Mouse (Mus musculus) urinary bladder, postnatal 25 days (tissue): ENCODE results near the gene Cep89.

ENCODE experiments used
- DNase-seq: peaks from one replicate; pipeline ENCODE4 v3.0.0; 2022; ENCODE audit warnings: low spot score

Gene Cep89

DNA sequence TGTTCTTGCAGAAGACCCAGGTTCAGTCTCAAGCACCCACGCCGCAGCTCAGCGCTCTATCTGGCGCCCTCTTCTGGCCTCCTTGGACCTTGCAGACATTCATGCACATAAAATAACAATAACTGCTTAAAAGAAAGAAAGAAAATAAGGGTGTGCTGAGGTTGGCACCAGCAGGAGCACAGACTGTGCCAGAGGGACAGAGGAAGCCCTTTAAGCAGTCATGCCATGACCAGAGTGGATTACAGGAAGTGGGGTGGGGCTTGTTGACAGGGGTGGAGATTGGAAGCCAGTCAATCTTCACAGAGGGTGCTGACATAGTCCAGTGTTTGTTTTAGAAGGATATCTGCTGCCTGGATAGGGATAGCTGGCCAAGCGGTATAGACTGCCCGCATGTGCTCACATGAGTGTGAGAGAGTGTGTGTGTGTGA lies 10.3 kb upstream of the Cep89 start:
- no peak for DNase-seq

DNA sequence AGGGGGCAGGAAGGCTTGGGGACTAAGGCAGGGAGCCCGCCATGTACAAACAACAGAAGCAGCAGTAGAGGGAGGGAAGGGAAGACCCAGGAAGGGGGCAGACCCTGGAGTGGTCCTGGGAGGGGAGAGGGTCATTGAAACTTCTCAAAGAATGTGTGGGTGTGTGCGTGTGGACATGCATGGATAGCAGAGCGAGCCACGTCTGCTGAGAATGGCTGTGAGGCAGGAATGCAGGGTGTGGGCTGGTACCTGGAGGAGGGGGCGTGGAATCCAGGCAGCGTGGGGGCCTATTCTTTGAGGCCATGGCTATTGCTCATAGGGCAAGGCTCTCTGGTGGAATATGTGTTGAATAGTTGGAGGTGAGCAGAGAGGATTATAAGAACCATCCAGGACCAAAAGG lies 8.1 kb upstream of the Cep89 start:
- no peak for DNase-seq

DNA sequence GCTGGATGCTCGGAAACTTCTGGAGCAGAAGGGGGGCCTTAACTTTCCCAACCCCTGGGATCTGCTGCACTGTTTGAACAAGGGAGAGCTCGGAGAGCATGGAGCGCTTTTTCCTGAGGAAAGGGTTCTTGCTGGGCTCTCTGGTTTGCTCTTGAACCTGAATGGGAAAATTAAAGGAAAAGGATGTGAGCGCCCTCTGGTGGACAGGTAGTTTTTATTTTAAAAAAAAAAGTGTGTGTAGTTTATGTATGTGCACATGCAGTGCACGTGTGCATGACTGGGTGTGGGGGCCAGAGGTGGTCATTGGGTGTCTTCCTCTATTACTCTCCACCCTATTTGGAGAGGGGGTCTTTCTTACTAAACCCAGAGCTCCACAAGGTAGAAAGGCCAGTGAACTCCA lies 3.9 kb upstream of the Cep89 start:
- peak; percentile 48 for DNase-seq

DNA sequence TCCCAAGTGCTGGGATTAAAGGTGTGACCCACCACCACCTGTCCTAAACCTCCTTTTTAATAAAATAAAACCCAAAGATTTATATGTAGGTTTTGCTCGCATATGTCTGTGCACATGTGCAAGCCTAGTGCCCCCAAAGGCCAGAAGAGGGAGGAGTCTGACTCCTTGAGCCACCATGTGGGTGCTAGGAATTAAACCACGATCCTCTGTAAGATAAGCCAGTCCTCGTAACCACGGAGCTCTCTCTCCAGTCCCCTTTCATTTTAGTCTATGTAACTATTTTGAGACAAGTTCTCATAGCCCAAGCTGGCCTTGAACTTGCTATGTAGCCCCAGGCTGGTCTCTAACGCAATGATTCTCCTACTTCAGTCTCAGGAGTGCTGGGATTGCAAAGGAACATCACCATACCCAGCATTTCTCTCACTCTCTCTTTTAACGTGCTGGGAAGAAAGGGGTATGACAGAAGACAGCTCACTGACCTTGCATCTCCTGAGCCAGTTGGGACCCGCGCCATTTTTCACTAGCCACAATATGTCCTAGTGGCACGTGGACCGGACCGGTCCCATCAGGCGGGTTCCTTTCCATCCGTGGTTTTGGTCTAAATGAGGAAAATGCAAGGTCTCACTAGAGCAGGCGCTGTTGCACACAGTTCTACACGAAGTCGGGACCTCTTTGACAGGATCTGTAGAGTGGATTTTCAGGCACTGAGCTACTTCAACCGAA lies 940 bp upstream of the Cep89 start:
- DNase-seq: no peak

DNA sequence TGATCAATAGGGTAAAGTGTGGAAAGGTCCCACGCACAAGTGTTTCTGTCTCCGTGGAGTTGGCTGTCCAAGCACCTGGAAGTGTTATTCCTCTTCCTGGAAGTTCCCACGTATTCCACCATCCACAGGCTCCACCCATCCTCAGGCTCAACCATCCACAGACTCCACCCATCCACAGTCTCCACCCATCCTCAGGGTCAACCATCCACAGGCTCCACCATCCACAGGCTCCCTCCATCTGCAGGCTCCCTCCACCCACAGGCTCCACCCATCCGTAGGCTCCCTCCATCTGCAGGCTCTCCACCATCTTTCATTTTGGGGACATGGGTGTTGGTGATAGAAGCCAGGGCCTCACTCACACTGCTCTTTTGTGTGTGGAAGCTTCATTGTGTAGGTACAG lies 4.3 kb downstream of the Cep89 start:
- DNase-seq: no peak

DNA sequence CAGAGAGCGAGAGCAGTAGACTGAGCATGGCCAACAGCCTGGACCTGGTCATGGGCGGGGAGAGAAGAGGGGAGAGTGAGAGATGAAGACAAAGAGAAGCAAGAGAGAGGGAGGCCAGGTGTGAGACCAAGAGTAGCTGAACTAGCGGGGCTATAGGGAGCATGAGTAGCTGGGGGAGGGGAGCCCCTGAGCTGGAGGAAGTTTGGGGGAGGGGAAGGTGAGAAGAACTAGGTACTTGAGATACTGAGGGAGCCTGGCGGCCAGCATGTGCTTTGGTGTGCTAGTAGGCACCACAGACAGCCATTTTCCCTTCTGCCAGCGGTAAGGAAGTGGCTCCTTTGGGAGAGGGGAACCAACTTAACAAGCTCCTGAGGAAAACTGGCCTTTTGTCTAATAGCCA lies 18.4 kb downstream of the Cep89 start:
- no peak for DNase-seq

DNA sequence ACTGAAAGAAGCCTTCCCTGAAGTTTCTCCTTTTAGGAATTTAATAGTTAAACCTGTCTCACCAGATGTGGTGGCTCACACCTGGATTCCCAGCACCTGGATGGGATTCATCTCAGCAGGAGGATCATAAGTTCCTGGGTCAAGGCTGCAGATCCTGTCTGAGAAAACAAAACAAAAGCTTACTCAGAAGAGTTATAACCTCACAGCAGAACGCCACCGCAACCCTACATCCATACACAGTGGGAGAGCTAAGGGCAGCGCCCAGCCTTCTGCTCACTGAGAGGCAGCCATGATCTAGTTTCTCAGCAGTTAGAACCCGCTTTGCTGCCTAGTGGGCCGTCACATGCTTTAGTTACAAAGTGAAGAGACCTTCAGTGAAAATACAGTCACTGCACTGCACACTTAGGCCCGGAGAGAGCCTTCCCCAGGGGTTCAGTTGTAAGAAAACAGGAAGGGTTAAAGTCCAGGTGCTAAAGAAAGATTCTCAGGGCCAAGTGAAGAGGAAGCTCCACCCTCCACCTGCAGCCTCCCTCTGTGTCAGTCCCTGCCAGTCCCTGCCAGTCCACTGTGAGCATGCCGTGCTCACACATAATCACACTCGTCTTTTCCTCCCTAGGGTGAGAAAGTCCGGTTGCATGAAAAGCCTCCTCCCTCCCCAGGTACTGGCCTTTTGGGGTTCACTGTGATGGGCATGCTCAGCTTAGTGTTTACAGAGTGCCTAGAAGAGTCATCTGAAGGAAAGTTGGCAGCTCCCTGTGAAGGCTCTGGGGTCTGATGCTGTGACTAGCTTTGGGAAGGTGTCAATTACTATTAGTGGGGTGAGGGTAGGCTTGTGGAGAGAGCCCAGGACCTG lies 19.2 kb downstream of the Cep89 start:
- no peak for DNase-seq

DNA sequence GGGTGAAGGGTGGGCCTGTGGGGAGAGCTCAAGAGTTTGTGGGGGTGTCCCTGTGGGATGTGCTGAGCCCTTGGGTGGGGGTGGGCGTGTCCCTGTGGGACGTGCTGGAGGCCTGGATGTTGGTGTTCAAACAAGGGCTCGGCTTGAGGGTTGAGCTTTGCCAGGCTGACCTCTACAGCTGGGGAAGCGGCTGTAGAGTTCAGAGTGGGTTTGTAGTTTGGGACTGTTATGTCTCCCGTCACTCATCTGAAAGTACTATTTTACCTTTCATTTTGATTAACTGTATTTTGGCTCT lies 19.8 kb downstream of the Cep89 start:
- DNase-seq: no peak

DNA sequence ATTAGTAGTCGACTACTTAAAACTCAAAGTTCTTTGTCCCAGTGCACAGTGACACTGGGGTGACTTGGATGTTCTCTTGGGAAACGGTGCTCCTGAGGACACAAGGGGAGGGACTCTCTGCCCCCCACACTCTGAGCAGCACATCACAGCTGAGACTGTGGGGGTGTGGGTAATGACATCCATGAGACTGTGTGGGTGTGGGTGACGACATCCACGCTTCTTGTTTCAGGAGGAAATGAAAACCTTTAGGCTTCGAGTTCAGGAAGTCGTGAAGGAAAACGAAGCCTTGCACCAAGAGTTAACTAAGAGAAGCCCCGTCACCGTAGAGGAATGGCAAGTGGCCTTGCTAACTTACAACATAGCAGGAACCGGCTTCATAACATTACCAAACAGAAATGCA lies 26.2 kb downstream of the Cep89 start:
- DNase-seq: no peak

DNA sequence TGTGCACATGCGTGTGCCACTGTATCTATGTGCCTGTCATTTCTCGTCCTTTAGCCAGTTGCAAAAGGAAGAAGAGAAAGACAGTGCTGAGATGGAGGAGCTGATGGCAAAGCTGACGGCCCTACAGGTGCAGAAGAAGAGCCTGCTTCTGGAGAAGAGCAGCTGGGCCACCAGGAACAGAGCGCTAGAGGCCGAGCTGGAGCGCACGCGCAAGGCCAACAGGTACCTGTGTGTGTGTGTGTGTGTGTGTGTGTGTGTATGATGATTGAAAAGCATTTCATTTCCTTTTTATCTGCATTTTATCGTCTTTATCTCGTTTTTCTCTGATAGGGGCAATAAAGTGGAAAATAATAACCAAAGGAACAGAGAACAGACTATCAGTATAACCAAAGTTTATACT lies 31.3 kb downstream of the Cep89 start:
- no peak for DNase-seq

DNA sequence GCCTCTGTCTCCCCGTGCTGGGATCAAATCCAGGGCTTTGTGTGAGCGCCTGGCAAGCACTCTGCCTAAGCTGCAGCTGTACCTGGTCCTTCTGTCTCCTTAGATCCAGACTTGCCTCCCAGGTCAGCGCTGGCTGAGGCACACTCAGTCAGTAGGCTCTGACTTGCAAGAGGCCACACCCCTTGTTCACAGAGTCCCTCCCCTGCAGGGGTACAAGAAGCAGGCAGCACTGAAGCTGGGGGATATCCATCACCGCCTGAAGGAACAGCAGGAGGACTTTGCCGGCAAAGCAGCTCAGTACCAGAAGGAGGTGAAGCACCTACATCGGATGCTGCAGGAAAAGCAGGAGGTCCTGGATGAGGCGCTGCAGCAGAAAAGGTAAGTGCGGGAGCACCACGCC lies 38.4 kb downstream of the Cep89 start:
- no peak for DNase-seq

DNA sequence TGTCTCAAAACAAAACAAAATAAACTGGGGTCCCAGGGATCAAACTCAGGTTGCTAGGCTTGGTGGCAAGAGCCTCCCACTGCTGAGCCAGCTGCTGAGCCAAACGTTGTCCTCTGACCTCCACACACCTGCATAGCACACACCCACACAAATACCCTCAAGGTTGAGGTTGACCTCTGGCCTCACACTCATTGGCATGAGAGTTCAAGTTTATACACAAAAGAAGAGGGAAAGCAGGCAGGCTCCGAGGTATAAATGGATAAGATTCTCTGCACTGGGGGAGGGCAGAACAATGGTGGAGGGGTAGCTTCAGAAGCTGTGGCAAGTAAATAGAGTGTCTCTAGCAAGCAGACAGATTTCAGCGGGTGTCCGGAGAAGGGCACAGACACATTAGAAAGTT lies 50.7 kb downstream of the Cep89 start:
- no peak for DNase-seq

DNA sequence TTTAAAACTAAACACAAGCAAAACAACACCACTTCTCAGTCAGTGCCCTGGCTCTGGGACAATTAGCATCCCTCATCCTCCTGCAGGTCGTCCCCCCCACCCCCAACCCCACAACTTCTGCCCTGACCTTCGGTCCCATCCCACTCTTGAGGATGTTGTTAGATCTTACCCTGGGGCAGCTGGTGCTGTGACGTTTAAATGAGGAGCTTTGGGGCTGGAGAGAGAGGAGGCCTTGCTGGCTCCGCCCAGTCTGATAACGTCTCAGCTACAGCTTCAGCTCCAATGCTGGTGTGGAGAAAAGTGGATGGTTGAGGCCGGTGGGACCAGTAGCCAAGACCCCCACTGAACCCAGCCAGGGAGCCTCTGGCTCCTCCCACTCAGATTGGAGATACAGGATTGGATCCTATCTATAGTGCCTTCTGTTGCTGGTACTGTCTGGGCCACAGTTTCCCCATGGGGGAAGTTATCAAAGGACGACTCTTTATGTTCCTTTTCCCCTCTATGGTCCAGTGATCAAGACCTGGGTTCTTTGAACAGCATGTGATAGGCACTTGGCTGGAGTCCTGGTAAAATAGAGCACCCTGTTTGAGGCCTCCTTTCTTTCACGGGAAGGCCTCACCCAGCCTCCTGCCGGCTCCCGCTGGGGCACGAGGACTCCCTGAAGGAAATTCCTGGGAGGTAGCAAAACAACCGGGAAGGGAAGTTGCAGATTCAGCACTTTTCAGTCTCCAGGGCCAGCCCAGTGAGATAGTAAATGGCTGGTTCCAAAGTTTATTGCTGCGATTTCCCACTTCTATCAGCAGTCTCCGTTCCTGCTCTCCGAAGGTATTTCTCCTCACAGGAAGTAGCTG lies 51.4 kb downstream of the Cep89 start, which contains the start of gene Slc7a9:
Gene Slc7a9 (plus strand): TSS at position 801 of the 851 bp plus-strand sequence.
- DNase-seq: no peak

DNA sequence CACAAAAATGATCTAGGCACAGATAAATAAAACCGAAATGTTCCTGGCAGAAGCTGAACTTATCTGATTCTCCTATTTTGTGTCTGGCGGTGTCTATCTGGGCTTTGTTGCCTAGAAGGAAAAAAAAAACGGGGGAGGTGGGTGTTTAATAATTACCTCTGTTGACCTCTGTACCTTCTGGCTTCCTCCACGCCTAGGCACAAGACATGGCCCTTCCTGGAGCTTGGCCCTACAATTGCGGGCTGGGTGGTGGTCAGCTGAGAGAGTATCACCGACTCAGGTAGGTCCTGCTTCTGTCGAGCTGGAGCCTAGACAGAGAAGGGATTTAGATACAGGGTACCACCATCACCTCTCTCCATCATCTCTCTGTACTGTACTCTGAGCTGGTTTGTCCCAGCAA lies 52.0 kb downstream of the Cep89 start:
- no peak for DNase-seq

DNA sequence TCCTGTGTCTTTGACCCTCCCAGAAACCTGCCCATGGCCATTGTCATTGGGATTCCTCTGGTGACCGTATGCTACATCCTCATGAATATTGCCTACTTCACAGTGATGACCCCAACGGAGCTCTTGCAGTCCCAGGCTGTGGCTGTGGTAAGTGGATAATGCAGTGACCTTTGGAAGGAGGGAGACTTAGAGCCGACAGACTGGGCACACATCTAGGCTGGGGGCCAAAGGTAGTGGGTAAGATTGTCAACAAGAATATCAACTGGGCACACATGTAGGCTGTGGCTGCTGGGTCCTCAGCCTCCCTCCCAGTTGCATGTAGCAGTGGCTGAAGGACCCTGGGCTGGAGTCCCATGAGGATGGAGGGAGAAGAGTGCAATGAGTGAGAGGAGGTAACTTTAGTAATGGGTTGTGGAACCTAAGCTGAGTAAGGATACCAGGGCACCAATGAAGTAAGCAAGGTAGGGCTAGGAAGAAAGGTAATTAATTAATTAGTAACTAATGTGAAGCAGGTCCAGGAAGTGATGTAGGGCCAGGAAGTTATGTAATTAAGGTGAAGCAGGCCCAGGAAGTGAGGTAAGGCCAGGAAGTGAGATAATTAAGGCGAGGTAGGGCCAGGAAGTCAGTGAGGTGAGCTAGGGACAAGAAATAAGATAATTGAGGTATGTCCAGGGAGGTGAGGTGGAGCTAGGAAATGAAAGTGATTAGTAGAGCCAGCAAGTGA lies 59.4 kb downstream of the Cep89 start:
- no peak for DNase-seq

DNA sequence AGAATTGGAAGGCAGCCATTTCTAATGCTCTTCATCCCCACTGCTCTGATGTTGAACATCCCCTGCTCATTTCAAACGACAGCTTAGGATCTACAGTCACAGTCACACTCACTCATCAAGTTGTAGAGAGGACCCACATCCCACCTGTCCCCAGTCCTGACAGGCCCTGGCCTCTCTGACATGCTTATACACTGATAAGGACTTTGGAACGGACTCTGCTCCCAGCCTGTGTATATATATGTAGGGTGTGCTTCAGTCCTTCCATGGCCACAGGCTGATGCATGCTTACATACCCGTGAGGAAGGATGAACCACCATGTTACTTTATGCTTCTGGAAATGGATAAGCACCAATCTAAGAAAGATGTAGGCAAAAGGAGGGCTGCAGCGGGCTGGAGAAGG lies 64.1 kb downstream of the Cep89 start:
- no peak for DNase-seq

DNA sequence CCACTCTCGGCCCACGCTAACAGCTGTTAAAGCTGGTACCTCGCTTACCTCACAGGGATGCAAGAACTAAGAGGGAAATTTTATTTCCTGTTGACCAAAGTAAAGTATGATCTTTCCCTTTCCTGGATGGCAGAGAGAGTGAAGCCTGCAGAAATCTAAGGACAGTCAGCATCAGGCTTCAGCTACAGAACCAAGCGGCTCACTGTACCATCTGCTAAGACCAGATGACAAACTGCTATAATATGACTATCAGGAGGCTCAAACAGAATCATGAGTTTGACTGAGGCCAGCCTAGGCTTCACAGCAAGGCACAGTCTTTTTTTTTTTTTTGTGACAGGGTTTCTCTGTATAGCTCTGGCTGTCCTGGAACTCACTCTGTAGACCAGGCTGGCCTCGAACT lies 68.2 kb downstream of the Cep89 start:
- DNase-seq: no peak

DNA sequence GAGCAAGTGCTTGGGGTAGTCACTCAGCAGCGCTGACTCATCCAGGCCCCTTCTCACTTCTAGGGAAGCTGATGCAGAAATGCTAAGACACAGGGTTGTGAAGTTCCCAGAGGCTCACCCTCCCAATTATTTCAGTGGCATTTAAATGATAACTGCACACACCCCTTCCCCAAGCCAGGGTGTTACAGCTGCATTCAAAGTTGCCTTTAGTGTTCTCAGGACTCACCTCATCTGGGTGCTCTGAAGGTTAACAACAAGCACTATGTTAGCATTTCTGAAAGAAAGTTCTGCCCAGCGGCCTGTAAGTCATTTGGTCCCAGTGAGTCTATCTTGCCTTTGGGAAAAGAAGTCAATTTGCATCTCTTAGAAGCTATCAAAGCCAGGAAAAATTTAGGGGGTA lies 71.0 kb downstream of the Cep89 start:
- no peak for DNase-seq

DNA sequence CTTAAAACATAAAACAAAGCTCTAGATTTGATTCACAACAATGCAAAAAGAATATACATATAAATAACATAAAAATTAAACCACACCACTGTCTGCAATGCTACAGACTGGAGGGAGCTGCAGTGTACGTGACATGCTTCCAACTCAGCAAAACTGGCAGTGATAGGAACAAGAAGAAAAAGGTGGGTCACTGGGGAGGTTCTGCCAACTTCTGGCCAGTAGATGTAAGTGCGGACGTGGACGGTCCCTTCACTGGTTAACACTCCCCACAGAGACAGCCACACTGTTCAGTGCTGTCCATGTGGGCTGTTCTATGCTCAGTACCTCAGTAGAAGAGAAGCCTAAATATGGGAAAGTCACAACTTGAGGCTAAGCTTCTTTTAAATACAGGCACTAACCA lies 74.0 kb downstream of the Cep89 start:
- DNase-seq: no peak

DNA sequence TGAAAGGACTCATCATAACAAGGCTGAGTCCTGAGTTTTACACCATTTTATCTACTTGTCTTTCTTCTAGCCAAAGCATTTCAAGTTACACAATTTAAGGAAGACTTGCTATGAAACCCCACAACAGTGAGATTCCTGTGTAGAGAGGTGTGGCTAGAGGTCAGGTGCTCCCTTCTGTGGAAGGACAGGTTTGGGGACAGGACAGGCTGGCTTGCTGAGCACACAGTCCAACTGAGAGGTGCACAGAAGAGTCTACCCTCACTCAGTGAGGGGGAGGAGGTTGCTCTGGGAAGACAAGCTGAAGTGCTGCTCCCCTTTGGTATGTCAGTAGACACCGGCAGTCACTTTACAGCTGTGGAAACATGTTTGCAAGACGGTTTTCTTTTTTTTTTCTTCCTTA lies 79.6 kb downstream of the Cep89 start:
- DNase-seq: peak; percentile 5

DNA sequence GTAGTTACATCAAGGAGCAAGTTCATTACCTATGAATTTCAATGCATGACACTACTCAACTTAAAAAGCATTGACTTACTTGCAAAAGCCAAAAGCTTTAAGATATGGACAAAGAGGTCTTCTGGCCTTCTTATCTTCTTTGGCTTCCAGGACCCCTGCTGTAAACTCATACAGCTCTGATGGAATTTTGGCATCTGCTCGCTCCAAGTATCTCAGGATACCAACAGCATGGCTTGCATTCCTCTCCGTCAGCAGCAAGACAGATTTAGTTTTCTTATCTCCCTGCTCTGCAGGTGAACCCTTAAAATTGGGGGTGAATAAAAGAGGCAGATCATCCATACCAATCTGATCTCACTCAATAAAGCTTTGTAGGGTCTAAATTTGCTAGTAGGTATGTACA lies 88.3 kb downstream of the Cep89 start:
- DNase-seq: no peak

DNA sequence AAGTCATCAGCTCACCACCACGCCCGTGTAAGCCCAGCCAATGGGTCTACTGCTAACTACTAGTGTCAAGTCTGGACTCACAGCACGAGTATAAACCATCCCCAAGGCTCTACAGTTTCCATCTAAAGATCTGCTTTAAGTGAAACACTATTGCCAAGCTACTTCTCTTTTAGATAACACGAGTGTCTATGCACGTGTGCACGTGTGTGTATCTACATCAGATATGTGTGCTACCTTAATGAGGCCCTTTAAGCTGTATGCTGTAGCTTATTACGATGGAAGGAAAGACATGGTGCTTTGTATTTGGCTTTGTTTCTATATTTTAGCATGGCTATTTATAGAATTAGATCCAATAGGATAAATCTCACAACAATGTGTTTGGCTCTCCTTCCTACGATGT lies 89.7 kb downstream of the Cep89 start:
- no peak for DNase-seq
